Mouse (Mus musculus) embryonic fibroblast, embryonic 13.5 days (primary cell): ENCODE measurements at regions not wholly inside any gene's neighbourhood (a gene's known extent, or its start where the extent isn't known, plus 50 kb on each side); places are given as distances from the start of the nearest gene placed in this dataset.

Experiments
- H3K27ac ChIP-seq: 2 replicates; pipeline ENCODE4 v1.5.1; 2012; ENCODE audit warnings: low read length, control low read depth, inconsistent platforms; ENCODE audit not compliant: insufficient read depth
- H3K4me1 ChIP-seq: 2 replicates; pipeline ENCODE4 v1.6.1; 2011; ENCODE audit warnings: low read length; ENCODE audit not compliant: control insufficient read depth, insufficient read depth
- H3K4me3 ChIP-seq: 2 replicates; pipeline ENCODE4 v1.5.1; 2011; ENCODE audit warnings: mild to moderate bottlenecking, control low read depth, low read length; ENCODE audit not compliant: insufficient read depth
- CTCF ChIP-seq: IDR thresholded peaks from 2 replicates; pipeline ENCODE4 v1.5.1; 2011; ENCODE audit warnings: mild to moderate bottlenecking, control low read depth, low read length, moderate library complexity, borderline replicate concordance; ENCODE audit not compliant: insufficient read depth
- POLR2A ChIP-seq: IDR thresholded peaks from 2 replicates; pipeline ENCODE4 v1.6.1; 2011; ENCODE audit warnings: low read depth, mild to moderate bottlenecking, control low read depth, low read length, moderate library complexity

DNA sequence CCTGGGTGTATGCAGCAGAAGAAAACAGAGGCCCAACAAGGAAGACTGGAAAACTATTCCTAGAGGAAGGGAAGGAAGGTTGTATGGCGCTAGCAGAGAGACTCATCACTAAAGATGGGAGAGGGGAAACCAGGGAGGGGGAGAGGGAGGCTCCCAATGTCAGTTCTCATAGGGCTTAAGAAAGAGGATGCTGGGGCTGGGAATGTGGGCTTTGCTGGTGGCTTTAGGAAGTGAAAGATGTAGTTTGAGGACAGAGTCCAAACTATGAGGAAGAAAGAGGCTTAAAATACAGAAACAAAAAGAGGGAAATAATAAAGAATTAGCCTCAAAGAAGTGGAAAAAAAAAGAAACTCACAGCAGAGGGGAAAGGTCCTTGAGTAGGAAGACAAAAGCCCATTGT lies 357.0 kb downstream of the Foxo1 start:
- Histone ChIP-seq H3K4me1 (0 out of 2 replicates have a peak, but pooled peaks cover 2% of the 10 kb centered on the region), H3K4me3 (no peak overlapping the region), H3K27ac (no peak overlapping the region)
- TF ChIP-seq POLR2A: no peak

DNA sequence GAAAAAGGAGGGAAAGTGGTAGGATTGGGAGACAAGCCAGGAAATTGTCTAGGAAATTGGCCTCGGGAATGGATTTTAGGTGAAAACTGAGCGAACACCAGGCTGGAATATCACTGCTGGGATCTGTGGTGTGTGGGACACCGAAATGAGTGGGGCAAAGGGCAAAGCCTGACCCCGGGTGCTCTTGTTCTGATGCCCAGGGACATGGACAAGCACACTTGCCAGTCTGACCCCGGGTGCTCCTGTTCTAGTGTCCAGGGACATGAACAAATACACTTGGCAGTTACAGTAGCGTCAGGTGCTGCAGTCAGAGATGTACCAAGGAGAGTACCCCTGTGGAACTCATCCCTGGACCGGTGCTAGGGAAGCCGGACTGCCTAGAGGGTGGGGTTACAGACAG lies 354.4 kb downstream of the Foxo1 start:
- H3K27ac ChIP-seq: no peak overlapping the region
- H3K4me3 ChIP-seq: no peak overlapping the region
- no peaks in the 10 kb centered on the region for H3K4me1 ChIP-seq
- TF ChIP-seq CTCF: no peak

DNA sequence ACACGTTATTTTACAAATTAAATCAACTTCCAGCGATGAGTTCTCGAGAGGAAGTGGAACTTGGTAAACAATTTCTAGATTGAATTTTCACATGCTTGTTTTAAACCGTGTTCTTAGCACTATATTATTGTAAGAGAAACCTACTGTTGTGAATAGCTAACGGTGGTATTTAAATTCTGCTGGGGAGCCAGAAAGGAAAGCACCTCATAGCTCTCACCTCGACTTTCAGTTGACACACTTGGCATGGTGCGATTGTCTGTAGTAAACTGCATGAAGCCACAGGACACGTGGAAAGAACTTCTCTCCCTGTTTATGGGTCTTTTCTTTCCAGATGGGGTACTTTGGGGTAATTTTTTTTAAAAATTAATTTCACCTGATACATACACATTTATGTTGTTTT lies 353.8 kb downstream of the Foxo1 start:
- TF ChIP-seq CTCF: no peak
- TF ChIP-seq POLR2A: no peak
- Histone ChIP-seq H3K27ac (no peak overlapping the region), H3K4me3 (no peak overlapping the region), H3K4me1 (no peaks in the 10 kb centered on the region)

DNA sequence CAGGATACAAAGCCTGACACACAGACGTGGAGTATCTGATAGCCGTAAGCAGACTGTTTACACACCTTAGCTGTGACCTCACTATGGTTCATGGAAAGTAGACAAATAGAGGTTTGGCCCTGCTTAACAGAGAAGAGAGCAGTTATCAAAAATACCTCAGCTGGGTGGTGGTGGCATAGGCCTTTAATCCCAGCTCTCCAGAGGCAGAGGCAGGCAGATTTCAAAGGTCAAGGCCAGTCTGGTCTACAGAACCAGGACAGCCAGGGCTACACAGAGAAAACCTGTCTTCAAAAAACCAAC lies 350.7 kb downstream of the Foxo1 start:
- H3K4me3 ChIP-seq: no peak overlapping the region
- TF ChIP-seq POLR2A: no peak
- TF ChIP-seq CTCF: no peak
- no peaks in the 10 kb centered on the region for H3K4me1 ChIP-seq
- no peak overlapping the region for H3K27ac ChIP-seq

DNA sequence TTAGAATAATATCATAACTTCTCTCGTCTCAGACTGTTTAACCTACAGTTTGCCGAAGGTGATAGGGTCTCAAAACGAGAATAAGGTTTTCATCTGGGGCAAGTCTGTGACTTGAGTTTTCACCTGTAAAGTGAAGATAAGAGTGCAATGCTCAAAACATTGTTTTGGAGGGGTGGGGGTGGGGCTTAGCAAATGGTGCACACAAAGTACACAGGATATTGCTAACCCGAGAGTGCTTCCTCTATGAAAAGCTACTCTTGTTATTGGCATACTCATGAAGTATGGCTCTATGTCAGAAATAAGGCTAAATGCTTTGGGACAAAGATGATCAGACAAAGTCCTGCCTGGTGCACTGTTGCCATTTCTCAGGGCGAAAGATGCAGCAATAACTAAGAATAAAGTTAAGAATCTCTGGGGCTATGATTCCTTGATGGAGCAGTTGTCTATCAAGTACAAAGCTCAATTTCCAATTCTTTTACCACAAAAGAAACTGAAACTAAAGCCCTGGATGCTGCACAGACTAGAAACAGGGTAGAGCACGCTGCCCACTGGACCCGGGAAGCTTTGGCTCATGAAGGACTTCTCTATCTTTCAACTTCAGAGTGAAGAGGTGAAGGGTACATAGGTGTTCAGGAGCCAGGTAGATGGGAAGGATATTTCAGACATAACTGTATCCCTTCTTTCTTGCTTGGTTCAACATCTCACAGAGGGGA lies 350.2 kb downstream of the Foxo1 start:
- H3K27ac ChIP-seq: no peak overlapping the region
- H3K4me1 ChIP-seq: no peaks in the 10 kb centered on the region
- no peak for TF ChIP-seq POLR2A
- no peak for TF ChIP-seq CTCF
- H3K4me3 ChIP-seq: no peak overlapping the region

DNA sequence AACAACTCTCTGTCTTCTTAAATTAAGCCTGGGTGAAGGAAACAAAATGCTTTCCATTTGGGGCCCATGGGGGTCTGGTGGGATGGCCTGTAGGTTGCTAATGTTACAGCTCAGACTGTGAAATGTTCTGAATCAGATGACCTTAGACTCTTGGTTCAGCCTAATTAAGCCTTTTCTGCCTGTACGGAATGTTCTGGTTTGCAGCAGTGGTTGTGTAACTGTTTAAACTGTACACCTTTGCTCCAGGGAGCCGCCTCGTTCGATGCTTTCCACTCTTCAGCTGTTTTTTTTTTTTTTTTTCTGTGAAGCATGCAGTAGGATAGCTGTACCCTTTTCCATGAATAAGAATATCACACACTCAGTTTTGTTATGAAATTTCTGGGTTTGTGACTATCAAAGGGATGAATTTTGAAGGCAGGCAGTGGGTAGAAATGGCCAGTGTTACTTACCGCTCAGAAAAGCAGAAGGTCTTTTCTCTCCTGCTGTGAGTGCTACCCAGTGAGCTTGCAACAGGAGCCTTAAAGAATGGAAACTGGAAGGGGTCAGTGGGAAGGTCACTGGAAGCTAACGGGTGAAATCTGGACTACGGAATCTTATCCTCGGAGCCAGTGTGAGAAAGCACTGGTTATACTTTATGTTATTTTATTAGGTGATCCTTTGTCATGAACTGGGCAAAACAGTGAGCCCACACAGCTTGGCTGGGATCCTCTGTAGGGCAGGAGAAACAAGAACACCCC lies 349.4 kb downstream of the Foxo1 start:
- Histone ChIP-seq H3K4me3 (no peak overlapping the region), H3K27ac (no peak overlapping the region), H3K4me1 (no peaks in the 10 kb centered on the region)
- TF ChIP-seq CTCF (no peak), POLR2A (no peak)

DNA sequence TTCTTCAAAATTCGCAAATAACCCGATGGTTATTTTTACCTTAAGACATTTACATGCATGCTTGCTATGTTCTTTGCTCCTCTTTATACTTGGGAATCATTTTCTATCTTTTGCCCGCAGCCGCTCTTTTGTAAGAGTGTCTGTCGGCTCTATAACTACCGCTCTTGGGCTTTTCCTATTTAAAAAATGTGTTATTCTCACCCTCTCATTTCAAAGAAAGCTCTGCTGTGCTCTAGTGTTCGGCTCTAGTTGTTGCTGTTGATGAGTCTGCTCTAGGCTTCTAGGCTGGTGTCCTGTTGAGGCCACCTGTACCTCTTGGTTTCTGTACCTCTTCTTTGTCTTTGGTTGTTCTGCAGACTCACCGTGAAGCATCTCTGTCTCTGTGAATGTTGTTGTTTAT lies 343.7 kb downstream of the Foxo1 start:
- no peak overlapping the region for H3K27ac ChIP-seq
- TF ChIP-seq POLR2A (no peak), CTCF (no peak)
- no peak overlapping the region for H3K4me3 ChIP-seq
- peaks cover 2% of the 10 kb centered on the region; the same call in 1 of the 2 replicates for H3K4me1 ChIP-seq

DNA sequence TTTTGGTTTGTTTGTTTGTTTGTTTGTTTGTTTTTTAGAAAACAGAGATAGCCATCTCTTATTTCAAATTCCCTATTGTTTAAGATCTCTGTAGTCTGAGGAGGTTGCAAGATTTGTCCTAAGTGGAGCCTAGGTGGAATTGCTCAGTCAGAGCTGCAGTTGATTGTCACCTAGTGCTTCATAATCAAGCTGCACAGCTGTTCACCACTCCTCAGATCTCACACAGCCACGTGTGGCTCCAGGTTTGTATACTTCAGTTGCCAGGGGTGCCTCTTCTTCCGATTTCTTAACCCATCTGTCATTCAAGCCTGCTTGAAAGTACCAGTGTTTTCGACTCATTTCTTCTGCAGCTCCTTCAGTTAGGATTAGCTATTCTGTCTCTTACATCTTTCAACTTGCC lies 342.3 kb downstream of the Foxo1 start:
- TF ChIP-seq POLR2A (no peak), CTCF (no peak)
- Histone ChIP-seq H3K4me3 (no peak overlapping the region), H3K4me1 (peaks cover 2% of the 10 kb centered on the region; the same call in 1 of the 2 replicates), H3K27ac (no peak overlapping the region)

DNA sequence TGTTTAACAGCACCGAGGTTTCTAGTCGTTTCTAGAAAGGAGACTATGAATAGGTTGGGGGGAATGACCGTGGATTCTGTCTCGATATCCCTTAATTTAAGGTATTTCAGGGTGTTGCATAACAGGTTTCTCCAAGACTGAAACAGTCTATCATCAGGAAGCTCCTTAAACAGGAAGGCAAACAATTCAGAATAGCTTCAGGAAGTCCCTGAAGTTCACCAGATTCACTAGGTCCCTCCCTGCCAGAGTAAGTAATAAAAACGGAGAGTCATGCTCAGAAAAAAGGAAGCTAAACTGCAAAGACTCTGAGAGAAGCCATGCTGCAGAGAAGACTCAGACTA lies 339.9 kb downstream of the Foxo1 start:
- no peak overlapping the region for H3K27ac ChIP-seq
- no peak overlapping the region for H3K4me3 ChIP-seq
- TF ChIP-seq CTCF (no peak), POLR2A (no peak)
- H3K4me1 ChIP-seq: peaks cover 2% of the 10 kb centered on the region; the same call in 1 of the 2 replicates

DNA sequence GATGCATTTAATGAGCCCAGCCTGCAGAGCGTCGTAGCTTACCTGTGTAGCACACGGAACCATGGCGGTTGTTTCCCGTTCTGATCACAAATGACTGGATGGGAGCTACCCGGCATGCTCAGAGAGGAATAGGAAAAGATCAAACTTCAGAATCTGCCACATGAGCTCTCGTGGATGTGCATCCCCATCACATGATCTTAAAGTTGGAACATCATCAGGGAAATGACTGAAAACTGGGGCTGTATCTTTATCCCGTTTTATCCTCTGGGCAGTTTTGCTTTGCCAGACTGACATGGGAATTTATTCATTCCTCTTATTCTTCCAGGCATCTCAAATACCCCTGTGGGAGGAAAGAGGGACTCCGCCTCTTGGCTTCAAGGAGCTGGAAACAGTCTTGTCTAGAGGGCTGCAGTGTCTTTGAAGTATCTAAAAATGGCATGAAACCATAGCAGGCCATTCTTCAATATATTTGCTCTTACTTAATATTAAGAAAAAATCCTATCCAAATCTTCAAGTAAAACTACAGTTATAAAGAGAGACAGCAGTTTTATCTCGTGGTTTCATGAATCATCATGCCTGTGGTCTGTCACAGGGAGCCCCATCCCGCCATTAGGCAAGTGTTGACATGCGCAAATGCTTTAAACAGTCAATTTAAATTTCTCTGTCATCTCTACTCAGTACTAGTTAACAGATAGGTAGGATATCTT lies 339.4 kb downstream of the Foxo1 start:
- TF ChIP-seq POLR2A (no peak), CTCF (no peak)
- Histone ChIP-seq H3K4me1 (peaks cover 2% of the 10 kb centered on the region; the same call in 1 of the 2 replicates), H3K27ac (no peak overlapping the region), H3K4me3 (no peak overlapping the region)
